Mouse (Mus musculus): ENCODE data around the gene Zfp867. TPM values are rescaled to one million over a fixed set of nuclear protein-coding genes. Genes with fewer than 3 reads are reported as not detected.

The Zfp867 gene
- 13.5 and 14.1 TPM in 2 replicates for polyA plus RNA-seq (2015; fragmentation: Nextera tagmentation; extraction: Ambion mirVana)

DNA sequence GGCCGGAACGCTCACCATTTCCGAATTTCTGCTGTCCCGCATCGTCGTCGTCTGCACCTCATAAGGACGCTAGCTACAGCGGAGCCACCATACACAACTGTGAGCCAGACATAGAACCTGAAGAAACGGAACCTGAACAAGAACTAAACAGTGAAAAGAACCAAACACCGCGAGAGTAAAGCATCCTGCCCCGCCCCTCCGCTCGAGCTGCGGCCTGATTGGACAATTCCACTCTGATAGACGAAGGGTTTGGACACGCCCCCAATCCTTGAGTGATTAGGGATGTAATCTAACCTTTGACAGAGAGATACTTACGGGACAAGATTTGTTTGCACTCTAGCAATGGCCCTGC, at the start of gene Zfp867:
Gene Zfp867, minus strand, starts transcription at position 149 of the 352 bp plus-strand sequence.
- peak within 1 kb of the TSS; percentile 82 for H3K4me2 ChIP-seq
- WGBS, result under 1% methylated on average over 19 of the region's 19 CpGs
- peak; percentile 95 for ATAC-seq

GRCm38 (mm10) chr11:59519741-59520495, 47.6 kb upstream of the Zfp867 start:
- Histone ChIP-seq H3K9ac (no peak overlapping the region), H3K4me3 (no peak overlapping the region), H3K27me3 (no peaks in the 10 kb centered on the region), H3K27ac (no peak overlapping the region), H3K4me2 (no peak overlapping the region), H3K36me3 (ENCODE audit: poor library complexity, severe bottlenecking) (no peaks in the 10 kb centered on the region), H3K9me3 (replicated peaks) (no peaks in the 10 kb centered on the region), H3K4me1 (no peaks in the 10 kb centered on the region)
- ATAC-seq, result no peak
- WGBS, result 75% methylated on average over 6 of the region's 6 CpGs

More for the DNA sequence above, at the start of gene Zfp867:
- peak within 1 kb of the TSS; percentile 64 for H3K4me3 ChIP-seq
- H3K4me1 ChIP-seq, result peaks cover 9% of the 10 kb centered on the region
- H3K9me3 ChIP-seq (replicated peaks), result no peaks in the 10 kb centered on the region
- no peaks in the 10 kb centered on the region for H3K36me3 ChIP-seq (ENCODE audit: poor library complexity, severe bottlenecking)
- peak within 1 kb of the TSS; percentile 69 for H3K27ac ChIP-seq
- 0 out of 2 replicates have a peak, but pooled peaks cover 3% of the 10 kb centered on the region for H3K27me3 ChIP-seq
- peak within 1 kb of the TSS; percentile 85 for H3K9ac ChIP-seq

DNA sequence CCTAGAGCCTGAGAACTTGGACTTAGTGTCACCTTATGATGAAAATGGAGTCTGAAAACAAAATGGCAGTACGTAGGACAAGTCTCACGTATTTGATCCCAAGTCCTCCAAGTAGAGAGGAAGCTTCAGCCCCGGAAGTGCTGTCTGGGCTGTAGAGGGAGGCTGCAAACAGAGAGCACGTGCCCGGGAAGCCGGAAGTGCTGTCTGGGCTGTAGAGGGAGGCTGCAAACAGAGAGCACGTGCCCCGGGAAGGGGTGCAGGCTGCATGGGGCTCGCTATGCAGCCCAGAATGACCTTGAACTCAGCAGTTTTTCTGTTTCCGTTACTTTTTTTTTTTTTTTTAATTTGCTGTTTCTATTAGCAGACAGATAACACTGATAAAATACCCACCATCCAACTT, 46.0 kb upstream of the Zfp867 start:
- Histone ChIP-seq H3K9ac (no peak overlapping the region), H3K4me2 (no peak overlapping the region), H3K4me1 (no peaks in the 10 kb centered on the region), H3K4me3 (no peak overlapping the region), H3K27me3 (no peaks in the 10 kb centered on the region), H3K27ac (no peak overlapping the region), H3K9me3 (replicated peaks) (no peaks in the 10 kb centered on the region), H3K36me3 (ENCODE audit: poor library complexity, severe bottlenecking) (no peaks in the 10 kb centered on the region)
- no peak for ATAC-seq
- WGBS, result 81% methylated on average over 10 of the region's 10 CpGs

DNA sequence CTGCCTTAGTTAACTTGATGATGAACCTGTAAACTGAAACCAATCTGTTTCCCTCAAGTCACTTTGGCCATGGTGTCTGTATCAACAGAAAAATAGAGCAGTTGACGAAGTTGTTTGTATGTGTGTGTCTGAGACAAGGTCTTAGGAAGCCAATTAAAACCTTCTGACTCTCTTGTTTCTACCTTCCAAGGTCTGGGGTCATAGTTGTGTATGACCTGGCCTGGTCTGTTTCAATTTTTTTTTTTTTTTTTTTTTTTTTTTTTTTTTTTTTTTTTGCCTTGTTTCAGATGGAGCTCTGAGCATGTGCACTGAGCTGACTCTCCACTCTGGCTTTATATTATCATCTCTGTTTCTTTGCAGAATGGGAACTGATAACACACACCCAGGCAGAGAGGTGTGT, 45.2 kb upstream of the Zfp867 start:
- Histone ChIP-seq H3K27me3 (no peaks in the 10 kb centered on the region), H3K4me2 (no peak overlapping the region), H3K36me3 (ENCODE audit: poor library complexity, severe bottlenecking) (no peaks in the 10 kb centered on the region), H3K9me3 (replicated peaks) (no peaks in the 10 kb centered on the region), H3K4me1 (no peaks in the 10 kb centered on the region), H3K4me3 (no peak overlapping the region), H3K27ac (no peak overlapping the region), H3K9ac (no peak overlapping the region)
- 97% methylated on average over 1 of the region's 1 CpGs for WGBS
- ATAC-seq, result no peak

- WGBS, result 71% methylated on average over 3 of the region's 3 CpGs
- Histone ChIP-seq H3K4me3 (no peak overlapping the region), H3K4me1 (no peaks in the 10 kb centered on the region), H3K4me2 (no peak overlapping the region), H3K27ac (no peak overlapping the region), H3K36me3 (ENCODE audit: poor library complexity, severe bottlenecking) (peaks cover 13% of the 10 kb centered on the region; the same call in 1 of the 2 replicates), H3K27me3 (no peaks in the 10 kb centered on the region), H3K9ac (no peak overlapping the region), H3K9me3 (replicated peaks) (no peaks in the 10 kb centered on the region)
- ATAC-seq, result no peak
Observed at GRCm38 (mm10) chr11:59514789-59515188, 42.5 kb upstream of the Zfp867 start.

- WGBS, result 63% methylated on average over 6 of the region's 6 CpGs
- Histone ChIP-seq H3K27me3 (no peaks in the 10 kb centered on the region), H3K9ac (no peak overlapping the region), H3K9me3 (replicated peaks) (no peaks in the 10 kb centered on the region), H3K4me2 (no peak overlapping the region), H3K4me1 (no peaks in the 10 kb centered on the region), H3K4me3 (no peak overlapping the region), H3K36me3 (ENCODE audit: poor library complexity, severe bottlenecking) (peaks cover 13% of the 10 kb centered on the region; the same call in 1 of the 2 replicates), H3K27ac (no peak overlapping the region)
- no peak for ATAC-seq
Observed at GRCm38 (mm10) chr11:59514381-59514780, 42.1 kb upstream of the Zfp867 start.

DNA sequence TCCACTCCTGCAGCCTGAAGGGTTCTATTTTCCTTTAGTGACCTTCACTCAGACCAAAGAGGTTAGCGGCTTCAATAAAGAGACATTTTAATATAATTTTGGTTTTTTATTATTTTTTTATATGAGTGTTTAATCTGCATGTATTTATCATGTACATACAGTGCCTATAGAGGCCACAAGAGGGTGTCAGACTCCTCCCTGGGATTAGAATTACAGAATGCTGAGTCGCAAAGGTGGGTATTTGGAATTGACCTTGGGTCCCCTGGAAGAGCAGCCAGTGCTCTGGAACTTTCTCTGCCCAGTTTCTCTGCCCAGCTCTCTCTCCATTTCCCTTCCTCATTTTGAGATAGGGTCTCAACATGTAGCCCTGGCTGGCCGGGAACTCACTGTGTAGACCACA, 41.3 kb upstream of the Zfp867 start:
- Histone ChIP-seq H3K9ac (no peak overlapping the region), H3K4me2 (no peak overlapping the region), H3K27me3 (no peaks in the 10 kb centered on the region), H3K27ac (no peak overlapping the region), H3K9me3 (replicated peaks) (no peaks in the 10 kb centered on the region), H3K4me3 (no peak overlapping the region), H3K4me1 (no peaks in the 10 kb centered on the region), H3K36me3 (ENCODE audit: poor library complexity, severe bottlenecking) (peaks cover 13% of the 10 kb centered on the region; the same call in 1 of the 2 replicates)
- WGBS, result 89% methylated on average over 3 of the region's 3 CpGs
- no peak for ATAC-seq

GRCm38 (mm10) chr11:59512733-59513132, 40.5 kb upstream of the Zfp867 start:
- ATAC-seq, result no peak
- H3K9me3 ChIP-seq (replicated peaks), result no peaks in the 10 kb centered on the region
- no peak overlapping the region for H3K9ac ChIP-seq
- no peaks in the 10 kb centered on the region for H3K27me3 ChIP-seq
- no peak overlapping the region for H3K27ac ChIP-seq
- peaks cover 3% of the 10 kb centered on the region; the same call in 1 of the 2 replicates for H3K4me1 ChIP-seq
- 91% methylated on average over 10 of the region's 10 CpGs for WGBS
- no peak overlapping the region for H3K4me2 ChIP-seq
- H3K36me3 ChIP-seq (ENCODE audit: poor library complexity, severe bottlenecking), result peaks cover 13% of the 10 kb centered on the region; the same call in 1 of the 2 replicates
- no peak overlapping the region for H3K4me3 ChIP-seq

DNA sequence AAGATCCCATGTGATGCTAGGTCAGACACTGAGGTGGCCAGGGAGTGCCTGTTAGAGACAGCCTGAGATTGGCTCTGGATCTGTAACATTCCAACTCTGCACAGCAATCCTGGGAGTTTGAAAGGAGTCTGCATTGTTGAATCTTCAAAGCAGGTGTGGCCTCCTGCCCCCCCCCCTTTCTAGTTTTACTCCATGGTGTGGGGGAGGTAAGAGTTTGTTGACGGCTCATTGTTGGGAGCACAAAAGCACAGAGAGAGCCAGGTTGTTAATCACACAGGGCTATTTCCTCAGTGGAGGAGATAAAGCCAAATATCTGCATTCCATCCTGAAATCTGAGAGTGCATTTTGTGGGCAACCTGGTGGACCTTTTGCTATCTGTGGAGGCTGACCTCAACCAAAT, 39.3 kb upstream of the Zfp867 start:
- Histone ChIP-seq H3K9ac (no peak overlapping the region), H3K4me1 (peaks cover 15% of the 10 kb centered on the region), H3K36me3 (ENCODE audit: poor library complexity, severe bottlenecking) (peaks cover 13% of the 10 kb centered on the region; the same call in 1 of the 2 replicates), H3K4me3 (no peak overlapping the region), H3K9me3 (replicated peaks) (no peaks in the 10 kb centered on the region), H3K27ac (no peak overlapping the region), H3K4me2 (no peak overlapping the region), H3K27me3 (no peaks in the 10 kb centered on the region)
- WGBS, result 45% methylated on average over 1 of the region's 1 CpGs
- ATAC-seq, result no peak

- Histone ChIP-seq H3K4me2 (peak overlapping the region; percentile 90), H3K9me3 (replicated peaks) (no peaks in the 10 kb centered on the region), H3K27me3 (no peaks in the 10 kb centered on the region), H3K27ac (peak overlapping the region; percentile 91), H3K4me1 (peaks cover 23% of the 10 kb centered on the region), H3K4me3 (peak overlapping the region; percentile 89), H3K36me3 (ENCODE audit: poor library complexity, severe bottlenecking) (peaks cover 39% of the 10 kb centered on the region), H3K9ac (peak overlapping the region; percentile 96)
- WGBS, result 0% methylated on average over 14 of the region's 14 CpGs
- peak; percentile 23; the same call in 1 of the 2 replicates for ATAC-seq
Observed at GRCm38 (mm10) chr11:59506713-59507074, 34.4 kb upstream of the Zfp867 start.

DNA sequence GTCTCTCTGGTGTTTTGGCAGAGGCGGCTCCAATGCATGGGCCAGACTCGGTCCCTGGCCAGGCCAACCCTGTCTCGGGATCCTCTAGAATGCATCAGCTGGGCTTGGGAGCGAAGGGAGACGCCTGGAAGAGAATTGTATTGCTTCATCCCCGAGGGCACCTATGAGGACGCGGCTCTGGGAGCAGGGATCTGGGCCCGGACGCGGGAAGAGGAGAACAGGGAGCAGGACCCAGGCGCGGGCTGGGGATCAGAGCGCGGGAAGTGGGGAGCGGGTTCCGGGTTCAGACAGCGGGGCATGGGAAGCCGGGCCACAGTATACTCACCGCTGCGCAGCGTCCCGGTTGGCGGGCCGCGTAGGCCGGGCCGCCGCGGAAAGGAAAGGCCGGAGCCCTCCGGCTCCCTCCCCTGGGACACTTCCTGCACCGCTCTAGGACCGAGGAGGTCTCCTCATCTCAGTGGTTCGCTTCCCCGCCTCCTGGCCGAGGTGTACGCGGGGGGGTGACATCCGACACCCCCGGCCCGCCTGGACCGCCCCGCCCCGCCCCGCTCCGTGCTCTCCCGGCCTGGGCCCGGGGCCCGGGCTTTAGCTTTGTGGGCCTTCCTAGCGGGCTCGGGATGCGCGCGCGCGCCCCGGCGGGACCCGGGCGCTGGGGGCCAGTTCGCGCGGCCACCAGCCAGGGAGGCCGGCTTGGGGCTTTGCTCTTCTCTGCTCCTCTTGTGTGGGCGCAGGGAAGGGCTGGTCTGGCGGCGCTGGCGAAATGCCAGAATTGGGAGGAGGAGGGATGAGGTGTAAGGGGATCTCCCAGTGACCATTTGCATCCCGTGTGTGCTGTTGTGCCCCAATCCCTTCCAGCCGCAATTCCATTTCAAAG, 33.8 kb upstream of the Zfp867 start:
- peaks cover 23% of the 10 kb centered on the region for H3K4me1 ChIP-seq
- WGBS, result under 1% methylated on average over 71 of the region's 71 CpGs
- H3K9ac ChIP-seq, result peak overlapping the region; percentile 96
- H3K36me3 ChIP-seq (ENCODE audit: poor library complexity, severe bottlenecking), result peaks cover 43% of the 10 kb centered on the region
- peak; percentile 90 for ATAC-seq
- peak overlapping the region; percentile 90 for H3K4me2 ChIP-seq
- peak overlapping the region; percentile 89 for H3K4me3 ChIP-seq
- no peaks in the 10 kb centered on the region for H3K9me3 ChIP-seq (replicated peaks)
- no peaks in the 10 kb centered on the region for H3K27me3 ChIP-seq
- peak overlapping the region; percentile 91 for H3K27ac ChIP-seq

GRCm38 (mm10) chr11:59505351-59505838, 33.1 kb upstream of the Zfp867 start:
- H3K9me3 ChIP-seq (replicated peaks), result no peaks in the 10 kb centered on the region
- ATAC-seq, result peak; percentile 66
- under 1% methylated on average over 21 of the region's 21 CpGs for WGBS
- H3K4me3 ChIP-seq, result peak overlapping the region; percentile 89
- no peaks in the 10 kb centered on the region for H3K27me3 ChIP-seq
- H3K27ac ChIP-seq, result peak overlapping the region; percentile 91
- H3K36me3 ChIP-seq (ENCODE audit: poor library complexity, severe bottlenecking), result peaks cover 43% of the 10 kb centered on the region
- H3K9ac ChIP-seq, result peak overlapping the region; percentile 96
- peak overlapping the region; percentile 90 for H3K4me2 ChIP-seq
- H3K4me1 ChIP-seq, result peaks cover 23% of the 10 kb centered on the region

Data from forebrain, embryonic 13.5 days (tissue).